In the genomic region with DNA sequence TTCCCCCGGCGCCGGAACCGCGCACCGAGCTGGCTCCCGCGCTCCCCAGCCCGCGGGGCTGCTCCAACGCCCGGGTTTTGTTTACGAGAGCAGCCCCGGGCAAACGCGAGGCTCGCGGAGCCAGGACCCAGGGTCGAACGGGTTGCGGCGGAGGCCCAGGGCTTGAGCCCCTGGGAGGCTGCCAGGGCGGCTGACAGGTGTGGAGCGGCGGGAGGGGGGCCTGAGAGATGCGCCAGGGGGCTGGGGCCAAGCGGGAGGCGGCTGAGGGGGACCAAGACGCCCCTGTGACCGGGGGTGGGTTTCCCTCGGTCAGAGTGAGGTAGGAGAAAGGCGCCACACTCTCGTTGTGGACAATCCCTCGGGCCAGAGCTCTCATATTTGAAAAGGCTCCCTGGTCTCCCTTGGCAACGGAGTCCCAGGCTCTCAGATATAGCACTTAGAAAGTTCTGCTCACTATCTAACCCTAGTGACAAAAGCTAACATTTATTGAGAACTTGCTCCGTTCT, we compare ENCODE assay signal across 8 mouse cellular contexts. TPM values are rescaled to one million over a fixed set of nuclear protein-coding genes. Genes with fewer than 3 reads are reported as not detected.
DNase-seq lines count a peak whose midpoint lies in the region; ATAC-seq and TF ChIP-seq lines count a peak whose summit lies in the region.

No protein-coding gene starts in this region.

- H3K9ac ChIP-seq in hindbrain, embryonic 14.5 days, result peak overlapping the region; percentile 94
- H3K9ac ChIP-seq in lung, postnatal 0 days (replicated peaks; ENCODE audit: low read depth), result peak overlapping the region; percentile 48; the same call in 1 of the 2 replicates
- H3K9ac ChIP-seq in stomach, embryonic 15.5 days, result peak overlapping the region; percentile 39

- TF ChIP-seq EP300 in lung, postnatal 0 days (IDR thresholded peaks at IDR 0.05), result no peak

- peak overlapping the region; percentile 87 for H3K27ac ChIP-seq in embryonic facial prominence, embryonic 10.5 days (replicated peaks)
- H3K27ac ChIP-seq in hindbrain, embryonic 14.5 days, result peak overlapping the region; percentile 95
- H3K27ac ChIP-seq in lung, postnatal 0 days (ENCODE audit: low read length), result no peak overlapping the region
- H3K27ac ChIP-seq in stomach, embryonic 15.5 days, result no peak overlapping the region

- no peaks in the 10 kb centered on the region for H3K9me3 ChIP-seq in embryonic facial prominence, embryonic 10.5 days
- no peaks in the 10 kb centered on the region for H3K9me3 ChIP-seq in hindbrain, embryonic 14.5 days (ENCODE audit: control insufficient read depth, low read length)
- H3K9me3 ChIP-seq in lung, postnatal 0 days (ENCODE audit: low read length), result no peaks in the 10 kb centered on the region
- no peaks in the 10 kb centered on the region for H3K9me3 ChIP-seq in stomach, embryonic 15.5 days

- H3K27me3 ChIP-seq in embryonic facial prominence, embryonic 10.5 days (replicated peaks; ENCODE audit: low read depth, poor library complexity, severe bottlenecking), result peaks cover 72% of the 10 kb centered on the region
- no peaks in the 10 kb centered on the region for H3K27me3 ChIP-seq in hindbrain, embryonic 14.5 days (ENCODE audit: control insufficient read depth, insufficient read depth, low read length)
- peaks cover 6% of the 10 kb centered on the region; the same call in 1 of the 2 replicates for H3K27me3 ChIP-seq in lung, postnatal 0 days (replicated peaks; ENCODE audit: insufficient read depth, low read length)
- peaks cover 31% of the 10 kb centered on the region for H3K27me3 ChIP-seq in stomach, embryonic 15.5 days (replicated peaks)

- DNase-seq in adrenal gland, adult (ENCODE audit: inconsistent age in 2 of 2, low spot score in 1 of 2), result peak; percentile 27 to 65
- no peak for DNase-seq in adrenal gland, adult 8-10 months
- DNase-seq in retina, embryonic 14.5 days (ENCODE audit: low spot score), result peak; percentile 63
- no peak for DNase-seq in retina, postnatal 1 day
- peak; percentile 74 for DNase-seq in embryonic facial prominence, embryonic 10.5 days (ENCODE audit: low spot score)
- no peak for DNase-seq in hindbrain, embryonic 14.5 days (ENCODE audit: low spot score)
- peak; percentile 50 for DNase-seq in lung, postnatal 0 days (ENCODE audit: low spot score)

- peaks cover 53% of the 10 kb centered on the region for H3K4me1 ChIP-seq in embryonic facial prominence, embryonic 10.5 days
- H3K4me1 ChIP-seq in hindbrain, embryonic 14.5 days (replicated peaks; ENCODE audit: control insufficient read depth, insufficient read depth, low read length), result peaks cover 30% of the 10 kb centered on the region
- H3K4me1 ChIP-seq in lung, postnatal 0 days (ENCODE audit: insufficient read depth, low read depth, low read length), result 0 out of 2 replicates have a peak, but pooled peaks cover 3% of the 10 kb centered on the region
- H3K4me1 ChIP-seq in stomach, embryonic 15.5 days, result peaks cover 18% of the 10 kb centered on the region

- no peak for TF ChIP-seq CTCF in lung, postnatal 0 days (IDR thresholded peaks at IDR 0.05)

- WGBS in embryonic facial prominence, embryonic 10.5 days, result under 1% methylated on average over 36 of the region's 36 CpGs
- WGBS in hindbrain, embryonic 14.5 days, result under 1% methylated on average over 36 of the region's 36 CpGs
- 2% methylated on average over 33 of the region's 36 CpGs for WGBS in lung, postnatal 0 days
- WGBS in stomach, embryonic 15.5 days, result under 1% methylated on average over 36 of the region's 36 CpGs

- H3K4me3 ChIP-seq in embryonic facial prominence, embryonic 10.5 days, result peak overlapping the region; percentile 71
- peak overlapping the region; percentile 88 for H3K4me3 ChIP-seq in hindbrain, embryonic 14.5 days (replicated peaks; ENCODE audit: low read length)
- peak overlapping the region; percentile 74 for H3K4me3 ChIP-seq in lung, postnatal 0 days (ENCODE audit: low read depth, low read length)
- H3K4me3 ChIP-seq in stomach, embryonic 15.5 days (replicated peaks), result peak overlapping the region; percentile 73

- ATAC-seq in hindbrain, embryonic 14.5 days (ENCODE audit: low FRiP score), result peak; percentile 32
- ATAC-seq in lung, postnatal 0 days, result peak; percentile 15
- no peak for ATAC-seq in stomach, embryonic 15.5 days (ENCODE audit: insufficient read depth, low FRiP score, low read depth)

- H3K4me2 ChIP-seq in hindbrain, embryonic 14.5 days (replicated peaks), result peak overlapping the region; percentile 71
- H3K4me2 ChIP-seq in lung, postnatal 0 days (replicated peaks; ENCODE audit: low read depth, low read length), result peak overlapping the region; percentile 99
- peak overlapping the region; percentile 99 for H3K4me2 ChIP-seq in stomach, embryonic 15.5 days

- no peaks in the 10 kb centered on the region for H3K36me3 ChIP-seq in embryonic facial prominence, embryonic 10.5 days (replicated peaks)
- H3K36me3 ChIP-seq in hindbrain, embryonic 14.5 days (replicated peaks; ENCODE audit: control insufficient read depth, insufficient read depth), result no peaks in the 10 kb centered on the region
- no peaks in the 10 kb centered on the region for H3K36me3 ChIP-seq in lung, postnatal 0 days (ENCODE audit: insufficient read depth, low read length)
- H3K36me3 ChIP-seq in stomach, embryonic 15.5 days, result no peaks in the 10 kb centered on the region

RNA-seq across cellular contexts. Expression of gene Plxnc1, which starts 0.6 kb away (rescaled TPM):
- total RNA-seq in adrenal gland, adult 8-10 months (2022), result 10 to 100 TPM in 2 of 4 experiments, 1 to 10 TPM in 2; 1.5 to 30.4 (median 13.9) TPM
- 1.1 and 1.3 TPM in 2 replicates for polyA plus RNA-seq in embryonic facial prominence, embryonic 10.5 days (2016; fragmentation: Nextera tagmentation; extraction: Ambion mirVana)
- polyA plus RNA-seq in hindbrain, embryonic 14.5 days (2014; fragmentation: Nextera tagmentation; extraction: Ambion mirVana), result 15.5 and 16.3 TPM in 2 replicates
- polyA plus RNA-seq in lung, postnatal 0 days (2015; fragmentation: Nextera tagmentation; extraction: Ambion mirVana), result 3.2 and 4.2 TPM in 2 replicates
- 1.5 and 1.9 TPM in 2 replicates for polyA plus RNA-seq in stomach, embryonic 15.5 days (2015; fragmentation: Nextera tagmentation; extraction: Ambion mirVana)

Comparison
In these comparisons a context has a peak if more than half of its experiments do, and no peak if none do; other contexts are left out.
1. DNase-seq: peak in adrenal gland, adult (2 of 2), retina, embryonic 14.5 days (single experiment), embryonic facial prominence, embryonic 10.5 days (single experiment) and lung, postnatal 0 days (single experiment); none in adrenal gland, adult 8-10 months (single experiment), retina, postnatal 1 day (single experiment) and hindbrain, embryonic 14.5 days (single experiment).
2. H3K27ac ChIP-seq: peak in embryonic facial prominence, embryonic 10.5 days (single experiment) and hindbrain, embryonic 14.5 days (single experiment); none in lung, postnatal 0 days (single experiment) and stomach, embryonic 15.5 days (single experiment).
3. H3K9ac ChIP-seq: peak in every context shown above with its lines; median percentile 94 in hindbrain, embryonic 14.5 days; 48 in lung, postnatal 0 days; 39 in stomach, embryonic 15.5 days.
4. Peak in every context shown above with its lines, with median percentiles within 50 percentile points of each other: H3K4me3 ChIP-seq and H3K4me2 ChIP-seq.